Mouse (Mus musculus) thymus, adult 2 months (tissue): Measurements from ENCODE around the gene Abhd12.

Source experiments
- CTCF ChIP-seq: fragments of 200-500 bp; IDR thresholded peaks from 2 replicates; pipeline ENCODE4 v1.5.1; 2012; ENCODE audit warnings: mild to moderate bottlenecking, control low read depth, low read length, moderate library complexity, borderline replicate concordance; ENCODE audit not compliant: control insufficient read depth, poor library complexity, insufficient read depth; ENCODE audit errors: extremely low read depth
- POLR2A ChIP-seq: fragments of 200-500 bp; IDR thresholded peaks from 2 replicates; pipeline ENCODE4 v1.6.1; 2012; ENCODE audit warnings: mild to moderate bottlenecking, low read length, control low read depth, moderate library complexity; ENCODE audit not compliant: control insufficient read depth, poor library complexity, insufficient read depth; ENCODE audit errors: extremely low read depth

DNA sequence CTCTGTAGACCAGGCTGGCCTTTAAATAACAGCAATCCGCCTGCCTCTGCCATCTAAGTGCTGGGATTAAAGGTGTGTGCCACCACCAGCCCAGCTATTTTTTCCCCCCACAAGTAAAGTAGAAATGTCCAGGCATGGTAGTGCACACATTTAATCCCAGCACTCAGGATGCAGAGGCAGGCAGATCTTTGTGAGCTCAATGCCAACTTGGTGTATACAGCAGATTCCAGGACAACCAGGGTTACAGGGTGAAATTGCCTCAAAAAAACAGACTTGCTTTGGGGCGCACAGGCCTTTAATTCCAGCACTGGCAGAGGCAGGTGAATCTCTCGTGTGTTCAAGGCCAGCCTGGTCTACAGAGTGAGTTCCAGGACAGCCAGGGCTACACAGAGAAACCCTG lies 18.5 kb upstream of the Abhd12 start:
- TF ChIP-seq POLR2A = no peak
- TF ChIP-seq CTCF = no peak
